Mouse (Mus musculus) induced T-regulatory cell, adult 2 months (primary cell): ENCODE measurements around the gene Znhit1.

Experiments used
- DNase-seq: peaks from one replicate; pipeline ENCODE4 v3.0.0-alpha.2; 2012; ENCODE audit warnings: low read depth

Znhit1 gene

GRCm38 (mm10) chr5:136986695-136987137, 1.1 kb downstream of the Znhit1 start, which contains the start of gene Plod3:
Gene Plod3, plus strand, starts transcription at chr5:136987019.
- DNase-seq = peak; percentile 100

- DNase-seq = no peak
Measured at GRCm38 (mm10) chr5:136984828-136985227, 3.0 kb downstream of the Znhit1 start.

DNA sequence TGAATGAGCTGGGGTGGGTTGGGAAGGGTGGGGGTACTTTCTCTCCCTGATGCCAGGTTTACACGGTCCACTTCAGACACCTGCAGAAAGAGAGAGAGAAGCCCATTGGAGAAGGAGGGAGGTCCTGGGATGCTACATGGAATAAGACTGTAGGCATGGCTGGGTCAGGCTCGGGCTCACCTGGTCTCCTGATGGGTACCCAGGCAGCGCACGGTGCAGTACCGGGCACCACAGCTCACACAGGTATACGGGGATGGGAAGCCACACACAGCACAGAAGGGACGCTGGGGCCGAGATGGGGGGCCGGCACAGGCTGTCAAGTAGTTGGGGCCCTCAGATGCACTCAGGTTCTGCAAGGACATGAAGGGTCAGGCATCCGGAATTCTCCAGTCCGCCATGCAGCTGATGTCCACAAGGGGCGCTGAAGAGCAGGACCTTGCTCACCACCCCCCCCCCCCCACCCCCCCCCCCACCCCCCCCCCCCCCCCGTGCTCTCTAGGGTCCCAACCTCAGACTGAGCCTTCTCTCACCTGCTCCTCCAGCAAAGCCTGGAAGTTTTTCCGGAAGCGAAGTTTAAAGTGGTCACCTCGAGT, 5.4 kb downstream of the Znhit1 start:
- peak; percentile 67 for DNase-seq

GRCm38 (mm10) chr5:136980974-136981373, 6.8 kb downstream of the Znhit1 start:
- peak; percentile 18 for DNase-seq

- no peak for DNase-seq
Measured at GRCm38 (mm10) chr5:136979762-136980161, 8.1 kb downstream of the Znhit1 start.

DNA sequence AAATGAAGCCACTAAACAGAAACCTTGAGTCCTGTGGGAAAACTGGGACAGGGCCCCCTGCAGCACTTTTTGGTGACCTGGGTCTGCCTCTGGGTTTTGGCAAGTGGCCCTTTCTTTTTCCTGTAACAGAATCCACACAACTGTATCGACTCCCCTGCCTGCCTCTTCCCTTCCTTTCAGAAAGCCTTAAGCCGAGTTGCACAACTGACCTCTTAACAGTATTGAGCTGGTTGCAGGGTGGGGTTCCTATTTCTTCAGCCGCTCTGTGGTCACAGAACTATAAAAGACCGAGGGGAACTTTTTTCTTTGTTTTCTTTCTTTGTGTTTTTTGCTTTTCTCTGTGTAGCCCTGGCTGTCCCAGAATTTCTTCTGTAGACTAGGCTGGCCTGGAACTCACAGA, 10.1 kb downstream of the Znhit1 start:
- DNase-seq = no peak

GRCm38 (mm10) chr5:136973670-136974069, 14.2 kb downstream of the Znhit1 start:
- DNase-seq = no peak

DNA sequence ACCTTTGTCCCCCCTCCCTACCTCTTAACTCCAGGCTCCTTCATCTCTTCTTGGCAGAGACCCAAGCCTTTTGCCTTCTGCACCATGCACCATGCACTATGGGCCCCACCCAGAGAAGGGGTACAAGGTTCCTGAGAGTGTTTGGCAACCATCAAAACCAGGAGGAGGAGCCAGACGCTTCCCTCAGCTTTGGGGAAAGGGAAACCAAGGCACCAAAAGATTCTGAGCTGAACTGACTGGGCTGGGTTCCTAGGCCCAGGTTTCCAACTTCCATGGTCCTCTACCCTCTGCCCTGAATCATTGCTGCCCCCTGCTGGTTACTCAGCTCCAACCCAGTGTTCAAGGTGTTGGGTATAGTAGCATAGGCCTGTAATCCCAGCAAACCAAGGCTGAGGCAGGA, 17.1 kb downstream of the Znhit1 start:
- DNase-seq = peak; percentile 82

DNA sequence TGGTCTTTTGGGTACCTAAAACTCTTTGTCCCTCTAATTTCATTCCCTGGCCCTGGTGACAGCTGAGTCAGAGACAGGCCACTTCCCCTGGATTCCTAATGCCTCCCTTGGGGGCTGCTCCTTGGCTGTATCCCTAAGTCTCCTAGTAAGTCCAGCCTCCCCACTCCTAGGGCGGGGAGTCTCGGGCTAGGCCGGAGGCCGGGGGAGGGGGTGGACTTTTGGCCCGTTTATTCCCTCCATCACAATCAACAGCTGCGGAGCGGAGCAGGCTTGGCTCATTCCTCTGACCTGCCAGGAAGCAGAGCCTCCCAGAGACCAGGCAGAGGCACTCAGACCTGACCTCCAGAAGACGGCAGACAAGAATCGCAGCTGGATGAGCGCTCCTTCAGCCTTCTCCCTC, 20.2 kb downstream of the Znhit1 start:
- DNase-seq = no peak

DNA sequence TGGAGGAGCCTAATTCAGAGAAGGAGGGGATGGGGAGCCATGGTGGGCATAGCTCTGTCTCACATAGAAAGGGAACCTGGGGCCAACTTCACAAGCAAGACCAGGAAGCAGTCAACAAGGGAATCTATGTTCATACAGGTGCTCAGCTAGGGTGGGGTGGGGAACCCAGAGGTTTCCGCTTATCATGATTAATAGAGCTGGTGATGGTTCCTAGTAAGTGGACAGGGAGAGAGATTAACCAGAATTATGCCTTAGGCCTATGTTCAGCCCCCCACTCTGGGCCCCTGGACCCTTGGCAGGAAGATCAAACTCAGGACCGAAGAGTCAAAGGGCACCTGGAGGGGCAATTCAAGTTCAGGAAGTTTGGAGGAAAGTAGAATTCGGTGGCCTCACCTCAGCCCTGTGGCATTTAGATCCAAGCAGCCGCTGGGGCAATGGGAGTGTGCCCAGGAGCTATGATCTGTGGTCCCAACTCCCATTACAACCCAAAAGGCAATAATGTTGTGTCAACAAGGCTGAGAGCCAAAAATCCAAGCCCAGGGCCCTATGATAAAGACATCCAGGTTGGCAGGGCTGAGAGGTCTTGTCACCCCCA, 20.9 kb downstream of the Znhit1 start:
- no peak for DNase-seq

- no peak for DNase-seq
Measured at GRCm38 (mm10) chr5:136966331-136966730, 21.5 kb downstream of the Znhit1 start, which contains the start of gene Cldn15. Gene Cldn15, plus strand, starts transcription at chr5:136966616.

GRCm38 (mm10) chr5:136965686-136966085, 22.1 kb downstream of the Znhit1 start:
- DNase-seq = no peak

DNA sequence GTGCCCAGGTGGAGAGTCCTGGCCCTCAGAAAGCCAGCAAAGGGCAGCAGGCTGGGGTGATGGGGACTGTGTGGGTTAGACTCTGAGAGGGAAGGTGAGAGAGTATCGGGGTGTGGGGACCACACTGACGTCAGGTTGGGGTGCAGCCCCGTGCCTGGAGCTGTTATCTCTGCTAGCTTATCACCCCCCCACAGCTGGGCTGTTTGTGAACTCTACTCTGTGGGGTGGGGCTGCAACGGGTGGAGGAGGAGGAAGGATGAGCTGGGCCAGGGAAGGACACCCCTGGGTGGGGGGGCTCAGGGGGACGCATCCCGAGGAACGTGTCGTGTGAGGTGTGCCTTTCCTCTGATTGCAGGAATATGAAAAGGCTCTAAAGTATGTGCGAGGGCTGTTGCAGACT, 22.6 kb downstream of the Znhit1 start:
- DNase-seq = no peak

- DNase-seq = no peak
Measured at GRCm38 (mm10) chr5:136962966-136963540, 24.8 kb downstream of the Znhit1 start.

GRCm38 (mm10) chr5:136962501-136962900, 25.3 kb downstream of the Znhit1 start:
- DNase-seq = peak; percentile 90

- peak; percentile 94 for DNase-seq
Measured at GRCm38 (mm10) chr5:136961983-136962461, 25.8 kb downstream of the Znhit1 start.

DNA sequence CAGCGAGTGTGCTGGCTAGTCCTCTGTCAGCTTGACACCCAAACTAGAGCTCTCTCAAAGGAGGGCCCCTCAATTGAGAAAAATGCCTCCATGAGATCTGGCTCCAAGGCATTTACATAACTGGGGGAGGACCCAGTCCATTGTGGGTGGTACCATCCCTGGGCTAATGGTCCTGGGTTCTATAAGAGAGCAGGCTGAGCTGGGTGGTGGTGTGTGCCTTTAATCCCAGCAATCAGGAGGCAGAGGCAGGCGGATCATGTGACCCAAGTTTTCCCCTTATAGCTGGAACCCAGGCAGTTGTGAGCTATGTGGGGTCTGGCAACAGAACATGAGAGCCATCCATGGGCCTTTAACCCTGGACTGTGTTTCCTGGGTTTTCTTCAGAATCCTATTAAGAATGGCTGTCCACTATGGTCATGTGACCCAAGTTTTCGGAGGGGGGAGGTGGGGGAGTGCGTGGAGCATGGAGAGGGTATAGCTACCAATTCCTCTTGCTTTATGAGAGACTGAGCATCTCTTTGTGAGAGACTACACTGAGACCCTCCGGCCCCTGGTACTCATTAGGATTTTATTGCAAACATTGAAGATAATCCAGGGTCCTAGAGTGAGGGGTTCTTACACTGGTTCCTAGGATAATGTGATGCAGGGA, 26.4 kb downstream of the Znhit1 start:
- DNase-seq = peak; percentile 16

DNA sequence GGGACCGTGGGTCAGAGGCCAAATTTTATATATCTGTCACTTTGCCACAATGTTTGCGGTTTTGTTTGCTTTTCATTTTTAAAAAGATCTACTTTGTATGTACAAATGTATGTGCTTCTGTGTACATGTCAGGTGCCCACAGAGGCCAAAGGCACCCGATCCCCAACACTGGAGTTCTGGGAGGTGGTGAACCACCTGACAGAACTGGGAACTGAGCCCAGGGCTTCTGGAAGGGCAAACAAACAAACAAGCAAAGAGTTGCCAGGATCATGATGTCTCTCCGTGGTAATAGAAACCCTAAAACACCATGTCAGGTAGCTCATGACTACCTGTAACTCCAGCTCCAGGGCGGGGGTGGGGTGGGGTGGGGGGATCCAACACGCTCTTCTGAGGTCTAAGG, 27.8 kb downstream of the Znhit1 start:
- no peak for DNase-seq

GRCm38 (mm10) chr5:136958991-136959605, 28.7 kb downstream of the Znhit1 start:
- no peak for DNase-seq

GRCm38 (mm10) chr5:136957250-136957649, 30.6 kb downstream of the Znhit1 start:
- no peak for DNase-seq

DNA sequence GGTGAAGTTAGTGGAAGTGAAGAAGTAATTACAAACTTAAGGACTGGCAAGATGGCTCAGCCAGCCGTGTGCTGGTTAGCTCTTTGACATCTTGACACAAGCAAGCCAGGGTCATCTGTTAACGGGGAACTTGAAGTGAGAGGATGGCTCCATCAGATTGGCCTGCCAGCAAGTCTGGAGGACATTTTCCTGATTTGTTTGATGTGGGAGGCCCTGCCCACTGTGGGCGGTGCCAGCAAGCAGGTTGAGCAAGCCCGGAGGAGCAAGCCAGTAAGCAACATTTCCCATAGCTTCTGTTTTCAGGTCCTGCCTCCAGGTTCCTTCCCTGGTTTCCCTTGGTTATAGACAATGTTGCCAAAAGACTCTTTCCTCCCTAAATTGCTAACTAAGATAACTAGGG, 32.2 kb downstream of the Znhit1 start:
- DNase-seq = no peak

DNA sequence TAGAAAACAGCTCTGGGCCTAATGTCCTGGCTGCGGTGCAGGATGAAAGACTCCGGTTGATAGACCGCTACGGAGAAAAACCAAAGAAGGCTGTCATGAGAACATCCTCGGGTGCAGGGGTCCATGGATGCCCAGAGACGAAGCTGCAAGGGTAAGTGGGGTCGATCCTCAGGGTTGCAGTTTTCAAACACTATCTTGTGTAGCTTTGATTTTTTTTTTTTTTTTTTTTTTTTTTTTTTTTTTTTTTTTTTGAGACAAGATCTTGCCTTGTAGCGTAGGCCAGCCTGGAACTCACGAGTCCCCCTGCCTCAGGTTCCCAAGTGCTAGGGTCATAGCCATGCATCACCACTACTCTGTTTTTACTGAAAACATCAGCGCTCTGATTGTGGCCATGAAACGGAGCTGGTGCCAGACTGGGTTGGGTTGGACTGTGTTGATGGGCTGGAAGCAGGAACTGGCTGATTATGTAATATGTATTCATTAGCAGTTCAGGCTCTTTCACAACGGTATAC, 34.3 kb downstream of the Znhit1 start:
- DNase-seq = peak; percentile 20
